Mouse (Mus musculus) forebrain, embryonic 12.5 days (tissue): Measurements from ENCODE around the gene Tm4sf20. TPM values are rescaled to one million over a fixed set of nuclear protein-coding genes. Genes with fewer than 3 reads are reported as not detected.

Experiments
- ATAC-seq: fragments of 200-750 bp; cut with Nextera tagmentation; 2 replicates; pipeline ENCODE4 v1.8.0; 2017; ENCODE audit warnings: moderate TSS enrichment; ENCODE audit not compliant: low FRiP score
- H3K27ac ChIP-seq: fragments of 300-500 bp; sonication (generic); 2 replicates; pipeline ENCODE4 v1.5.1; 2016; ENCODE audit warnings: mild to moderate bottlenecking
- H3K27me3 ChIP-seq: fragments of 300-500 bp; sonication (generic); 2 replicates; pipeline ENCODE4 v1.6.1; 2016; ENCODE audit warnings: mild to moderate bottlenecking
- H3K36me3 ChIP-seq: fragments of 300-500 bp; sonication (generic); replicated peaks from 2 replicates; pipeline ENCODE4 v1.6.1; 2016; ENCODE audit warnings: mild to moderate bottlenecking
- H3K4me1 ChIP-seq: fragments of 300-500 bp; sonication (generic); 2 replicates; pipeline ENCODE4 v1.6.1; 2016
- H3K4me2 ChIP-seq: fragments of 300-500 bp; sonication (generic); 2 replicates; pipeline ENCODE4 v1.6.1; 2016; ENCODE audit warnings: mild to moderate bottlenecking, moderate library complexity
- H3K4me3 ChIP-seq: fragments of 300-500 bp; sonication (generic); replicated peaks from 2 replicates; pipeline ENCODE4 v1.5.1; 2016; ENCODE audit warnings: mild to moderate bottlenecking
- H3K9ac ChIP-seq: fragments of 300-500 bp; sonication (generic); 2 replicates; pipeline ENCODE4 v1.6.1; 2016; ENCODE audit warnings: mild to moderate bottlenecking
- H3K9me3 ChIP-seq: fragments of 300-500 bp; sonication (generic); 2 replicates; pipeline ENCODE4 v1.6.1; 2016
- WGBS: fragments of 180-500 bp; shearing (Covaris S2); methylation state at CpG from one replicate; pipeline ENCODE4 v1.1.7; 2016; 5-methylcytosine and 5-hydroxymethylcytosine counted together
- polyA plus RNA-seq: library from polyadenylated mRNA; unstranded; fragments of >200 nt; fragmentation: Nextera tagmentation; extraction: Ambion mirVana; gene quantifications from 2 replicates; pipeline ENCODE4 v1.2.1, GENCODE M21; 2016

The Tm4sf20 gene
- polyA plus RNA-seq, result 0.13 and 0.24 TPM in 2 replicates

DNA sequence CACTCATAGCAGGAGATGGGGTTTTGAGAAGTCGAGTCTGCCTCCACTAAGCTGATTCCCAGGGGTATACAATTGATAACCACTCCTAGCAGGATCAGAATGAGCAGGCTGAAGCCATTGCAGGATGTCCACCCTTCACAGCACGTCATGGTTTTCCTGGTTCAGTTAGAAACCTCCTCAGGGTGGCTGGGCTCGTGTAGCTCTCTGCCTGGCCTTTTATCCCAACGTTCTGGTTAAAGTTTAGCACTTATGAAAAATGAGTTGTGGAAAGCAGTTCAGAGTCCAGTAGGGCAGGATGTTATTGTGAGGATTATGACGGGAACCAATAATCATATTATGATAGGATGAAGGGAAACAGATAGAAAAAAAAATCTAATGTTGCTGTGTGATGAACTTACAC lies at the start of gene Tm4sf20:
Gene Tm4sf20, minus strand, starts transcription at position 193 of the 400 bp plus-strand sequence.
- Histone ChIP-seq H3K4me1 (no peaks in the 10 kb centered on the region), H3K9ac (no peak within 1 kb of the TSS), H3K4me2 (no peak within 1 kb of the TSS), H3K27me3 (no peaks in the 10 kb centered on the region), H3K36me3 (no peaks in the 10 kb centered on the region), H3K9me3 (no peaks in the 10 kb centered on the region), H3K4me3 (no peak within 1 kb of the TSS), H3K27ac (no peak within 1 kb of the TSS)
- 81% methylated on average over 5 of the region's 5 CpGs for WGBS
- ATAC-seq, result no peak

DNA sequence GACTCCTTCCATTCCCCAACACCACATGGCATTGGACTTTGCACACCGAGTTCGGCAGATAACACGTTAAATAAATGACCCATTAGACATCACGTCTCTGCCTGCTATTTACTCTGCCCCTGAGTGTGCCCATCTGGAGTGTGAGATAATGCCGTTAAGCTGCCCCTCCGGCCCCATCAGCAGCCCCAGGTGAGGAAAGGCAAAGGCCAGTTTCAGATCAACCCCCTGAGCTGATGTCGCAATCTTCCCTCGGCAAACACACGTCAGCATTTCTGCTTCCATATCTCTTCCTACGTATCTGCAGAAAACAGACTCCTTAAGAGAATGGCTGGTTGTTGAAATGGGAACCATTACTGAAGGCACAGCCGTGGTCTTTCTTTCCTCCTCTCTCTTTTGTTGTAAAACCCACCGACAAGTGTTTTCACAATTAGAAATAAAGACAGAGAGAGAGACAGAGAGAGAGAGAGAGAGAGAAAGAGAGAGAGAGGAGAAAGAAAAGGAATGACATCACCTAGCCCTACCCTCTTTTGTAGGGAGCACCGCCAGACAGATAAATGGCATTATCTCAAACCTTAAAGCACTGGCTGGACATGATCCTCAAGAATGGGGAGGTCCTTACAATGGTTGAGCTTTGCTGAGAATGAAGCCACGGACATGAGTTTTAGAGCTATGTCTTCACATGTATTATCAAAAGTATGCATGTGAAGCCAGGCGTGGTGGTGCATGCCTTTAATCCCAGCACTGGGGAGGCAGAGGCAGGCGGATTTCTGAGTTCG lies 47.9 kb upstream of the Tm4sf20 start:
- Histone ChIP-seq H3K4me2 (no peak overlapping the region), H3K27me3 (no peaks in the 10 kb centered on the region), H3K9me3 (no peaks in the 10 kb centered on the region), H3K36me3 (no peaks in the 10 kb centered on the region), H3K4me3 (no peak overlapping the region), H3K9ac (no peak overlapping the region), H3K4me1 (no peaks in the 10 kb centered on the region), H3K27ac (no peak overlapping the region)
- 79% methylated on average over 17 of the region's 17 CpGs for WGBS
- ATAC-seq, result no peak

DNA sequence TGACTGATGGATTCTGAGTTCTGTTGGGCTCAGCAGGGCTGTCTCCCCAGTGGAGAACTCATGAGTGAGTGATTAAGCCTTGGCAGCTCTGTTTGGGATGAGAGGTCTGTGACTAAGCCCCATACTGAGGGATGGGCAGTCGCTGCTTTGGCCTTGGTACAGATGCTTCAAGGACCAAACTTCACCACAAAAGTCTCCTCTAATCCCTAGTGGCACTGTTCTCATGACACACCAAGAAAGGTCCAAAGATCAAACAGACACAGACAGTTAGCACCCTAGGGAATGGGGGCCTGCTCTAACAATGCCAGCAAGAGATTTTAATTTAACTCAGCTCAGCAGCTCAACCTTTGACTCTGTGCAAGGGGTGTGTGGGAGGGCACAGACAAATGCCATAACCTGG lies 43.5 kb upstream of the Tm4sf20 start:
- no peaks in the 10 kb centered on the region for H3K9me3 ChIP-seq
- H3K27ac ChIP-seq, result no peak overlapping the region
- no peak for ATAC-seq
- no peak overlapping the region for H3K4me3 ChIP-seq
- no peak overlapping the region for H3K9ac ChIP-seq
- H3K4me2 ChIP-seq, result no peak overlapping the region
- no peaks in the 10 kb centered on the region for H3K27me3 ChIP-seq
- no peaks in the 10 kb centered on the region for H3K4me1 ChIP-seq
- H3K36me3 ChIP-seq, result no peaks in the 10 kb centered on the region
- WGBS, result 86% methylated on average over 1 of the region's 1 CpGs

DNA sequence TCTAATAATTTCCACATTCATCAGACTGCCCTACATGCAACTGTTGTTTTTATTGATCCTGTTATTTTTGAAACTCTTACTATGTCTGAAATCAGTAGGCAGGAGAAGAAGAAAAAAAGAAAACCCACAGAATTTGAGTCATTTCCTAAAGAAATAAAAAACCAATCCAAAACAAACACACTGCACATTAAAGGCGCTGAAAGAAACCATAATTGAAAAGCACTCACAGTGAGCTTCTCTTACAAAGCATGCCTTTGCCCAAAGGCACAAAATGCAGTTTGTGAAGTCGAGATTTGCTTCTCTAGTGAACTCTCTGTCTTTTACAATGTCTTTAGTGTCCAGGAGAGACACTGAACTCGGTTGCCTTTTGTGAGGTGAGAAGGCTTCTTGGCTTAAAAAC lies 40.3 kb upstream of the Tm4sf20 start:
- 73% methylated on average over 3 of the region's 3 CpGs for WGBS
- H3K4me2 ChIP-seq, result no peak overlapping the region
- no peaks in the 10 kb centered on the region for H3K36me3 ChIP-seq
- H3K9ac ChIP-seq, result no peak overlapping the region
- H3K27ac ChIP-seq, result no peak overlapping the region
- H3K9me3 ChIP-seq, result no peaks in the 10 kb centered on the region
- no peak overlapping the region for H3K4me3 ChIP-seq
- no peak for ATAC-seq
- H3K27me3 ChIP-seq, result no peaks in the 10 kb centered on the region
- no peaks in the 10 kb centered on the region for H3K4me1 ChIP-seq

DNA sequence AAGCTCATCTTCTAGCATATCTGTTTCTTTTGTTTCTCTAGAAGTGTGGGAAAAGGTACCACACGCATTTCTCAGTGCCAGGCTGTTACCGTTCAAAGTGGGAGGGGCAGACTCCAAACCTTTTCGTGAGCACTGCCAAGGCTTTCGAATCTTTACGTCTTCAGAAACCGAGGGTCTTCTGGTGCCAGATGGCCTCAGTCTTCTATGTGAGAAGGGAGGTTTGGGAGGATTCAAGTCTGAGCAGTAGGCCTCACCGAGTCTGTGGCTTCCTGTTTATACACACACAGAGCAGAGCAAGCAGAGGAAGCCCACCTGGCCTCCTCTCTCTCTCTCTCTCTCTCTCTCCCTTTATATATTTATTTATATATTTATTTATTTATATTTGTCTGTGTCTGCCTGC lies 38.9 kb upstream of the Tm4sf20 start:
- Histone ChIP-seq H3K9ac (no peak overlapping the region), H3K36me3 (no peaks in the 10 kb centered on the region), H3K9me3 (no peaks in the 10 kb centered on the region), H3K4me2 (no peak overlapping the region), H3K27me3 (no peaks in the 10 kb centered on the region), H3K4me1 (no peaks in the 10 kb centered on the region), H3K27ac (no peak overlapping the region), H3K4me3 (no peak overlapping the region)
- ATAC-seq, result no peak
- 84% methylated on average over 7 of the region's 7 CpGs for WGBS

DNA sequence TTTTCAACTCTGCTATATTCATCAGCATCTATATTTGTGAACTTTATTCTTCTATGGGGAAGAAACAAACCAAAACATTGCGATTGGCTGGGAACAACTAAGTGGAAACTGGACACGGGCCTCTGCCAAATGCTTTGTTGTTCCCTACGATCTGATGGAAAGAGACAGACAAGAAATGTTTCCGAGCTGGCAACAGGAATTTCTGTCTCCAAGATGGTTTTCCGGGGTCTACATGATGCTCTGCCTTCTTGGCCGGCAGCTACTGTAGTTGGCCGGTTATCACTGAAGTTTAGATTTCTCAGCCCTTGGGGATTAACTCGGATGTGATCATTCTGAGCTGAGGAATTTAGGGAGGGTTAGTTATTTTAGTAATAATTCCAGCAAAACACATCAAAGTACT lies 38.1 kb upstream of the Tm4sf20 start:
- Histone ChIP-seq H3K27me3 (no peaks in the 10 kb centered on the region), H3K4me3 (no peak overlapping the region), H3K4me1 (no peaks in the 10 kb centered on the region), H3K36me3 (no peaks in the 10 kb centered on the region), H3K4me2 (no peak overlapping the region), H3K9me3 (no peaks in the 10 kb centered on the region), H3K27ac (no peak overlapping the region), H3K9ac (no peak overlapping the region)
- 94% methylated on average over 8 of the region's 8 CpGs for WGBS
- ATAC-seq, result no peak

DNA sequence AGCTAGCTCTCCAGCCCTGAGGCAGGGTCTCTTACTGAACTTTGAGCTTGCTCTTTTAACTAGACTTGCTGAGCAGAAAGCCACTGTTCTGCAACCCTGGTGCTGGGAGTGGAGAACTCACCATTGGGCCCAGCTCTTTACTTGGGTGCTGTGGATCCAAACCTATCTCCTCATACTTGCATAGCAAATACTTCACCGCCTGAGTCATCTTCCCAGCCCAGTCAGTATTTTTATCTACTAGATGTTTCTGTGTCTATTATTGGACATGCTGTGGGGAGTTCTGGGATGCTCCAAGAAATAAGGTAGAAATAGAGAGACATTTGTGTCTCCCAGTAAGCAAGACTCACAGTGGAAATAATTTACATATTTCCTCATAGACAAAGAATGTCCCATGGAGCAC lies 35.8 kb upstream of the Tm4sf20 start:
- Histone ChIP-seq H3K36me3 (no peaks in the 10 kb centered on the region), H3K9ac (no peak overlapping the region), H3K4me1 (no peaks in the 10 kb centered on the region), H3K27ac (no peak overlapping the region), H3K27me3 (no peaks in the 10 kb centered on the region), H3K4me2 (no peak overlapping the region), H3K9me3 (no peaks in the 10 kb centered on the region), H3K4me3 (no peak overlapping the region)
- WGBS, result 93% methylated on average over 1 of the region's 1 CpGs
- no peak for ATAC-seq

DNA sequence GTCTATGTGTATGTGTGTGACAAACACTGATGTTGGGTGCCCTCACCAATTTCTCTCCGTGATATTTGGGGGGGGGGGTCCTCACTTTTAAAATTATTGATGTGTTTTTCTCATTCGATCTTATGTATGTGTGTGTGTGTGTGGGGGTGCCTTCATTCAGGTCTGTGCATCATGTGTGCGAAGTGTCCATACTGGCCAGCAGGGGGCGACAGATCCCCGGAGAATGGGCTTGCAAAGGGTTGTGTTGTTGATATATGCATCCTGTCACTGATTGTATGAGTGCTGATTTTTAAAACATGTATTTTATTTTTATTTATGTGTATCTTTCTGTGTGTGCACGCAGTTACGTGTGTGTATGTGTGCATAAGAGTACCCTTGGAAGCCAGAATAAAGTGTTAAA lies 35.3 kb upstream of the Tm4sf20 start:
- no peaks in the 10 kb centered on the region for H3K36me3 ChIP-seq
- H3K9ac ChIP-seq, result no peak overlapping the region
- no peak for ATAC-seq
- H3K9me3 ChIP-seq, result no peaks in the 10 kb centered on the region
- H3K4me2 ChIP-seq, result no peak overlapping the region
- no peak overlapping the region for H3K4me3 ChIP-seq
- no peak overlapping the region for H3K27ac ChIP-seq
- WGBS, result 72% methylated on average over 7 of the region's 7 CpGs
- H3K27me3 ChIP-seq, result no peaks in the 10 kb centered on the region
- no peaks in the 10 kb centered on the region for H3K4me1 ChIP-seq

DNA sequence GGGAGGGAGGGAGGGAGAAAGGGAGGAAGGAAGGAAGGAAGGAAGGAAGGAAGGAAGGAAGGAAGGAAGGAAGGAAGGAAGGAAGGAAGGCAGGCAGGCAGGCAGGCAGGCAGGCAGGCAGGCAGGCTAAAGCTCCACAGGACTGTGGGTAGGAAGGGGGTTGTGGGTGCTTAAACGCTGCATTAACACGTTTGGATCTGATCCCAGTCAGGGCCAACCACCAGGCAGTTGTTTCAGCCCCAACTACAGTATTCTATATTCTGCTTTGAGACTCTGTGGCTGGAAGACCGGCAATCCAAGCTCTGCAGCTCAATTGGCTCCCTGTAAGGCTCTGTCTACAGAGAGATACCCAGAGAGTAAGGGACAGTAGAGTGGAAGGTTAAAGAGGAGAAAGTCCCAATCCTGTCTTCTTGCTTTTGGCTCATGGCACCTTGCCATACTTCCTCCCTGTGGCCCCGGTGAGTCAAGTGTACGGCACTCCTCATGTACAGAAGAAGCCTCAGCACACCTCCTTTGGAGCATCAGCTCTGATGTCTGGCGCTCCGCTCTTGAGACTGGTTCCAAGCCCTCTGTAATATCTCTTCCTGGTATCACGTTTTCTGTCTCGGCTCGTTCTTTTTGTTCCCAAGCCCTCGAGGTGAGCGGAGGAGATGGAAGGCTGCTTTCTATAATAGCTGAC lies 33.0 kb upstream of the Tm4sf20 start:
- 85% methylated on average over 12 of the region's 12 CpGs for WGBS
- ATAC-seq, result no peak
- H3K4me2 ChIP-seq, result no peak overlapping the region

DNA sequence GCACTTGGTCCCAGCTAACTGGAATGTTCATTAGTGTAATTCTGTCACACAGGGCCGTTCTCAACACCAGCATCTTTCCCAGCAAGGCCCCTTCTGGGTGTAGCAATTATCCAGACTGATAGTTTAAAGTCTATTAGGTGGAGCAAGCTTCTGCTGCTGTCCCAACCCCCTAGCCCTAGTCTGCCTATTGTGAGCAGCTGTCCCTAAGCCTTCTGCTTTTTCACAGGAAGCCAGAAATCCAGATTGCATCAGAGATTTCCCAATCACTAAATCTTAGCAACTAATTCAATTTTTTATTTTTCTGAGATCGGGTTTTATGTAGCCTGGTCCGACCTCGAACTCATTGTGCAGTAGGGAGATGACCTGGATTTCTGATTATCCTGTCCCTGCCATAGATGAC lies 30.7 kb upstream of the Tm4sf20 start:
- ATAC-seq, result no peak
- 81% methylated on average over 4 of the region's 4 CpGs for whole genome bisulfite sequencing
- Histone ChIP-seq H3K9me3 (no peaks in the 10 kb centered on the region), H3K27me3 (no peaks in the 10 kb centered on the region), H3K36me3 (no peaks in the 10 kb centered on the region), H3K9ac (no peak overlapping the region), H3K4me3 (no peak overlapping the region), H3K4me1 (no peaks in the 10 kb centered on the region), H3K27ac (no peak overlapping the region), H3K4me2 (no peak overlapping the region)

More for the DNA sequence above, 33.0 kb upstream of the Tm4sf20 start:
- Histone ChIP-seq H3K27me3 (no peaks in the 10 kb centered on the region), H3K4me1 (no peaks in the 10 kb centered on the region), H3K27ac (no peak overlapping the region), H3K9ac (no peak overlapping the region), H3K36me3 (no peaks in the 10 kb centered on the region), H3K9me3 (no peaks in the 10 kb centered on the region), H3K4me3 (no peak overlapping the region)

DNA sequence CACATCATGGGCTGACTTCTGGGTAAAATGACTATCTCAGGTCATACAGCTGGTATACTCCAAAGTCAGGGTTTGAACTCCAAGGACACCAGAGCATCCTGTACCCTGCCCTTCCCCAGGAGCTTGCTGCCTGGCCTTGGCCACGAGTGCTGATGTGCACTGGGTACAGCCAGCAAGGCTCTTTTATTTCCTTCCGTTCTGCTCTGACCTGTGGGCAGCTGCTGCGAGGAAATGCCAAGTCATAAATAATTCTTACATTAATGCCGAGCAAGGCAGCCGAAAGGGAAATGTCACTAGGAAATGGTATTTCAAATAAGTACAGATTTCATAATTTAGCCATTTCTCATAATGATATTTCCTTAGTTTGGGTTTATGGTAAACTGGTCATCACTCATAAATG lies 30.0 kb upstream of the Tm4sf20 start:
- H3K9ac ChIP-seq, result no peak overlapping the region
- H3K4me2 ChIP-seq, result no peak overlapping the region
- no peak for ATAC-seq
- WGBS, result 83% methylated on average over 5 of the region's 5 CpGs
- no peaks in the 10 kb centered on the region for H3K27me3 ChIP-seq
- H3K27ac ChIP-seq, result no peak overlapping the region
- H3K4me1 ChIP-seq, result no peaks in the 10 kb centered on the region
- H3K4me3 ChIP-seq, result no peak overlapping the region
- no peaks in the 10 kb centered on the region for H3K36me3 ChIP-seq
- H3K9me3 ChIP-seq, result no peaks in the 10 kb centered on the region

DNA sequence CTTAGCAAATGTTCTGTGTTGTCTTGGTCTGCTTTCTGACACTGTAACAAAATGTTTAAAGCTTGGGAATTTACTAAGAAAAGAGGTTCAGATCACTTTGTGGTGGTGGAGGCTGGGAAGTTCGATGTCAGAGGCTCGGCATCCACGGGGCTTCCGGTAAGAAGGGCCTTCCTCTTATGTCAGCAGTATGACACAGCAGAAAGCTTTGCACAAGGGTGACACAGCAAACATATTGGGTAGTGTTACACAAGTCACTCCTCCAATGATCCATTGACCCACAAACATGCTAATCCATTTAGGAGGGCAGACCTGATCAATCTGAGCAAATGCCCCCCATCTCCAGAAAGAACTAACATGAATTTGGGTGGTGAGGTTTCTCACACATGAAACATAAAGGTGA lies 28.8 kb upstream of the Tm4sf20 start:
- H3K4me2 ChIP-seq, result no peak overlapping the region
- H3K4me3 ChIP-seq, result no peak overlapping the region
- ATAC-seq, result no peak
- 88% methylated on average over 4 of the region's 4 CpGs for WGBS
- no peaks in the 10 kb centered on the region for H3K4me1 ChIP-seq
- no peaks in the 10 kb centered on the region for H3K27me3 ChIP-seq
- no peaks in the 10 kb centered on the region for H3K9me3 ChIP-seq
- H3K36me3 ChIP-seq, result no peaks in the 10 kb centered on the region
- H3K9ac ChIP-seq, result no peak overlapping the region
- H3K27ac ChIP-seq, result no peak overlapping the region
